Mouse (Mus musculus) myocyte (in vitro differentiated cells): ENCODE results near the gene Akap8l.

Experiments used
- E2F4 ChIP-seq: IDR thresholded peaks from one replicate; pipeline ENCODE4 v1.6.1; 2011; ENCODE audit warnings: mild to moderate bottlenecking, control low read depth, moderate library complexity; ENCODE audit not compliant: insufficient read depth
- MYOG ChIP-seq, 3 experiments: IDR thresholded peaks; one replicate each; pipeline ENCODE4 v1.6.1; 2011; ENCODE audit warnings: control low read depth in 2 of 3, low read depth in 2 of 3, mild to moderate bottlenecking in 2 of 3; ENCODE audit not compliant: insufficient read length in 2 of 3, control insufficient read depth in 1 of 3, insufficient read depth in 1 of 3
- POLR2A ChIP-seq: IDR thresholded peaks from one replicate; pipeline ENCODE4 v1.6.1; 2011; ENCODE audit warnings: low read depth, mild to moderate bottlenecking, control low read depth, moderate library complexity; ENCODE audit not compliant: insufficient read length
- USF1 ChIP-seq: IDR thresholded peaks from one replicate; pipeline ENCODE4 v1.6.1; 2011; ENCODE audit warnings: low read depth, mild to moderate bottlenecking, control low read depth, moderate library complexity

DNA sequence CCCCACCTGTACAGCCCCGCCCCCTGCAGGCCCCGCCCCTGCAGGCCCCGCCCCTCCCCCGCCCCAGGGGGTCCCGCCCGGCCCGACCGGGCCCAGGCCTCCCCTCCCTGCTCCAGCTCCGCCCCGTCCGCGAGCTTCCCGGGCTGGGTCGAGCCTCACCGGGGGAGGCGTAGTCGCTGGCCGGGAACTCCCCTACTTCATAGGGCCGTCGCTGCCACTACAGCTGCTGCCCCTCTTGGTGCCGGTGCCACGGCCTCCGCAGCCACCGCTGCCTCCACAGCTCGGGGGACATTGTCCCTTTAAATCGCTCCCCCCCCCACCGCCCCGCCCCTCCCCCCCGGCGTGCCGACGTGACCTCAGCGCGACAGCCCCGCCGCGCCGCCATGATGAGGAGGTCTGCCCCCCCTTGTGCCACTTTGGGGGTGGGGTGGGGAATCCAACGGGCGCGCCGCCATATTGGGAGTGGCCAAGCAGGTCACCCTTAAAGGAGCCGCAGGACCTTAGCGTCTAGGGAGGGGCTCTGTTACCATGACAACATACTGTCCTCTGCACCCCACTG is 38.8 kb upstream of the Akap8l start, which contains the start of gene Wiz:
- TF ChIP-seq POLR2A (peak; percentile 73), E2F4 (no peak), MYOG (IDR thresholded peaks at IDR 0.05; ENCODE audit: control insufficient read depth in 1 of 3, insufficient read depth in 1 of 3, insufficient read length in 2 of 3, low read depth in 2 of 3) (no peak), USF1 (no peak)
